Mouse (Mus musculus): Measurements from ENCODE around the gene E430018J23Rik. TPM values are rescaled to one million over a fixed set of nuclear protein-coding genes. Genes with fewer than 3 reads are reported as not detected.
"Not testable (repeated sequence)": the region's sequence is repeated elsewhere in the genome, so short reads cannot be mapped to it uniquely, and the experiment has no call there.

E430018J23Rik gene
- 7.1 and 8.0 TPM in 2 replicates for polyA plus RNA-seq (2015; fragmentation: Nextera tagmentation; extraction: Ambion mirVana)

GRCm38 (mm10) chr7:127393157-127393943 lies at the start of gene E430018J23Rik:
E430018J23Rik (minus strand) TSS chr7:127393629.
- Histone ChIP-seq H3K4me1 (peaks cover 14% of the 10 kb centered on the region), H3K27me3 (peaks cover 11% of the 10 kb centered on the region; the same call in 1 of the 2 replicates), H3K4me3 (replicated peaks) (peak within 1 kb of the TSS; percentile 73), H3K4me2 (peak within 1 kb of the TSS; percentile 74), H3K9me3 (replicated peaks) (no peaks in the 10 kb centered on the region), H3K36me3 (peaks cover 13% of the 10 kb centered on the region; the same call in 1 of the 2 replicates), H3K27ac (peak within 1 kb of the TSS; percentile 92), H3K9ac (peak within 1 kb of the TSS; percentile 85)
- peak; percentile 94 for ATAC-seq (replicated peaks; ENCODE audit: low FRiP score)
- WGBS = under 1% methylated on average over 45 of the region's 45 CpGs

DNA sequence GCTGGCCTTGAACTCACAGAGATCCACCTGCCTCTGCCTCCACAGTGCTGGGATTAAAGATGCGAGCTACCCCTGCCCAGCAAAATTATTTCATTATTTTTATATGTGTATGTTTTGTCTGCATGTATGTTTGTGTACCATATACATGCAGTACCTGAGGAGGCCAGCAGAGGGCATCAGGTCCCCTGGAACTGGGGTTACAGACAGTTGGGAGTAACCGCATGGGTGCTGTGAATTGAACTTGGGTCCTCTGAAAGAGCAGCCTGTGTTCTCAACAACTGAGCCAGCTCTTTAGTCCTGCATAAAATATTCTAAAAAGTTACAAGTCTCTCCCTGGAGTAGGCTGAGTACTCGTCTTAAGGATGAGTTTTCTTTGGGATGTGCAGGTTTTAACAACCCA lies 44.3 kb upstream of the E430018J23Rik start:
- H3K27ac ChIP-seq = no peak overlapping the region
- H3K27me3 ChIP-seq = 0 out of 2 replicates have a peak, but pooled peaks cover 2% of the 10 kb centered on the region
- ATAC-seq (replicated peaks; ENCODE audit: low FRiP score) = no peak
- 88% methylated on average over 3 of the region's 3 CpGs for WGBS
- H3K9ac ChIP-seq = no peak overlapping the region
- no peaks in the 10 kb centered on the region for H3K4me1 ChIP-seq
- H3K4me3 ChIP-seq (replicated peaks) = no peak overlapping the region
- H3K36me3 ChIP-seq = peaks cover 14% of the 10 kb centered on the region
- H3K4me2 ChIP-seq = no peak overlapping the region
- H3K9me3 ChIP-seq (replicated peaks) = peaks cover 10% of the 10 kb centered on the region

- Histone ChIP-seq H3K9me3 (replicated peaks) (peaks cover 10% of the 10 kb centered on the region), H3K4me3 (replicated peaks) (no peak overlapping the region), H3K36me3 (no peaks in the 10 kb centered on the region), H3K27ac (no peak overlapping the region), H3K4me1 (no peaks in the 10 kb centered on the region), H3K27me3 (0 out of 2 replicates have a peak, but pooled peaks cover 6% of the 10 kb centered on the region), H3K4me2 (no peak overlapping the region), H3K9ac (no peak overlapping the region)
- WGBS = 88% methylated on average over 4 of the region's 4 CpGs
- ATAC-seq (replicated peaks; ENCODE audit: low FRiP score) = no peak
Measured at GRCm38 (mm10) chr7:127435206-127435605, 41.8 kb upstream of the E430018J23Rik start.

- H3K4me3 ChIP-seq (replicated peaks) = no peak overlapping the region
- 68% methylated on average over 3 of the region's 3 CpGs for WGBS
- no peak for ATAC-seq (replicated peaks; ENCODE audit: low FRiP score)
- peaks cover 8% of the 10 kb centered on the region for H3K4me1 ChIP-seq
- no peaks in the 10 kb centered on the region for H3K9me3 ChIP-seq (replicated peaks)
- H3K9ac ChIP-seq = no peak overlapping the region
- no peak overlapping the region for H3K27ac ChIP-seq
- H3K4me2 ChIP-seq = no peak overlapping the region
- peaks cover 14% of the 10 kb centered on the region for H3K27me3 ChIP-seq
- no peaks in the 10 kb centered on the region for H3K36me3 ChIP-seq
Measured at GRCm38 (mm10) chr7:127426354-127426753, 32.9 kb upstream of the E430018J23Rik start.

DNA sequence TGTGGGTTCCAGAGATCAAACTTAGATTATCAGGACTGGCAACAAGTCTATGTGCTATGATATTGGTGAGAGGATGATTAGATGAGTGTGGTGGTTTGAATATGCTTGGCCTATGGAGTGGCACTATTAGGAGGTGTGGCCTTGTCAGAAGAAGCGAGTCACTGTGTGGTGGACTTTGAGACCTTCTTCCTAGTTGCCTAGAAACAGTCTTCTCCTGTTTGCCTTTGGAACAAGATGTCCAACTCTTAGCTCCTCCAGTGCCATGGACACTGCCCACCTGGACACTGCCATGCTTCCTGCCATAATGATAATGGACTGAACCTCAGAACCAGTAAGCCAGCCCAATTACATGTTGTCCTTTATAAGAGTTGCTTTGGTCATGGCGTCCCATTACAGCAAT lies 32.5 kb upstream of the E430018J23Rik start:
- no peak for ATAC-seq (replicated peaks; ENCODE audit: low FRiP score)
- Histone ChIP-seq H3K4me2 (no peak overlapping the region), H3K4me1 (peaks cover 12% of the 10 kb centered on the region), H3K9me3 (replicated peaks) (no peaks in the 10 kb centered on the region), H3K27ac (no peak overlapping the region), H3K27me3 (peaks cover 14% of the 10 kb centered on the region), H3K9ac (no peak overlapping the region), H3K36me3 (no peaks in the 10 kb centered on the region), H3K4me3 (replicated peaks) (no peak overlapping the region)
- 88% methylated on average over 2 of the region's 2 CpGs for WGBS

DNA sequence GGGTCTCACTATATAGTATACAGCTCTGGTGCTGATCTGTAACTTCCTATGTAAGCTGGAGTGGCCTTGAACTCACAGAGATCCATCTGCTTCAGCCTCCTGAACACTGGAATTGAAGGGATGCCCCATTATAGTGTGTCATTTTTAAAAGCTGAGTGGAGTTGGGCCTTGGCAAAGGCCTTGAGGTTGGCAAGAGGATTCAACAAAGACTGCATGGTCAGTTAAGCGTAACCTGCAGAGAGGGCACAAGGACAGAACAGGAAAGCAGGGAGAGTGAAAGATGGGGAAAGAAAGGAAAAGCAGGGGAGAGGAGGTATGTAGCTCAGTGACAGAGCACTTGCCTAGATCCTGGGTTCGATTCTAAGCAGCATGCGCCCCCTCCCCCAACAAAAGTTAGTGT lies 31.9 kb upstream of the E430018J23Rik start:
- Histone ChIP-seq H3K4me1 (peaks cover 16% of the 10 kb centered on the region), H3K4me3 (replicated peaks) (no peak overlapping the region), H3K36me3 (no peaks in the 10 kb centered on the region), H3K27ac (no peak overlapping the region), H3K9ac (no peak overlapping the region), H3K27me3 (peaks cover 14% of the 10 kb centered on the region), H3K9me3 (replicated peaks) (no peaks in the 10 kb centered on the region), H3K4me2 (no peak overlapping the region)
- ATAC-seq (replicated peaks; ENCODE audit: low FRiP score) = no peak
- WGBS = 91% methylated on average over 3 of the region's 3 CpGs

DNA sequence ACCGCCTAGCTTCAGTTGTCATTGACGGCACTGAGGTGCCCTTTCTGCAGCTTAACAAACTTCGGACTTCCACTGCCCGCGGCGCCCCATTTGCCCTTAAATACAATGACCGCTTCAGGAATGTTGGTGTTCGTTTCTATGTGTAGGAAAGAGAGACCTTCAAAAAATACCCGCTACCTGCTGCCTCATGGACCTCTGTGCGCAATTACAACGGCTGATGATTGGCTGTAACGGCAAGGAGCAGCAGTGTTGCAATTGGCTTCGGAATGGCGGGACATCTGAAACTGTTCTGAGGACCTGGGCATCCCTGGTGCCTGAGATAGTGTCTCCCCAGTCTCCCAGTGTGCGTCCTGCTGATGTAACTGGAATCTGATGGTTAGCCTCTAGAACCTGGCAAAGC lies 28.8 kb upstream of the E430018J23Rik start:
- Histone ChIP-seq H3K27me3 (peaks cover 14% of the 10 kb centered on the region), H3K9ac (peak overlapping the region; percentile 89; the same call in 1 of the 2 replicates), H3K4me3 (replicated peaks) (peak overlapping the region; percentile 85), H3K9me3 (replicated peaks) (no peaks in the 10 kb centered on the region), H3K27ac (no peak overlapping the region), H3K4me2 (peak overlapping the region; percentile 94), H3K36me3 (peaks cover 26% of the 10 kb centered on the region), H3K4me1 (peaks cover 16% of the 10 kb centered on the region)
- WGBS = 1% methylated on average over 15 of the region's 15 CpGs
- peak; percentile 50; the same call in 1 of the 2 replicates for ATAC-seq (replicated peaks; ENCODE audit: low FRiP score)

GRCm38 (mm10) chr7:127421388-127422191 lies 28.2 kb upstream of the E430018J23Rik start, which contains the start of gene Zfp688:
Zfp688 (minus strand) TSS chr7:127422068.
- Histone ChIP-seq H3K9ac (peak within 1 kb of the TSS; percentile 89), H3K36me3 (peaks cover 27% of the 10 kb centered on the region), H3K4me1 (peaks cover 16% of the 10 kb centered on the region), H3K27ac (peak within 1 kb of the TSS; percentile 78), H3K27me3 (peaks cover 14% of the 10 kb centered on the region), H3K4me2 (peak within 1 kb of the TSS; percentile 94), H3K4me3 (replicated peaks) (peak within 1 kb of the TSS; percentile 85), H3K9me3 (replicated peaks) (no peaks in the 10 kb centered on the region)
- under 1% methylated on average over 48 of the region's 48 CpGs for WGBS
- ATAC-seq (replicated peaks; ENCODE audit: low FRiP score) = peak; percentile 96

GRCm38 (mm10) chr7:127411418-127411817 lies 18.0 kb upstream of the E430018J23Rik start:
- Histone ChIP-seq H3K36me3 (no peaks in the 10 kb centered on the region), H3K9ac (no peak overlapping the region), H3K4me1 (peaks cover 5% of the 10 kb centered on the region; the same call in 1 of the 2 replicates), H3K9me3 (replicated peaks) (no peaks in the 10 kb centered on the region), H3K27me3 (no peaks in the 10 kb centered on the region), H3K4me3 (replicated peaks) (no peak overlapping the region), H3K27ac (no peak overlapping the region), H3K4me2 (no peak overlapping the region)
- ATAC-seq (replicated peaks; ENCODE audit: low FRiP score) = no peak
- WGBS = 78% methylated on average over 2 of the region's 2 CpGs

DNA sequence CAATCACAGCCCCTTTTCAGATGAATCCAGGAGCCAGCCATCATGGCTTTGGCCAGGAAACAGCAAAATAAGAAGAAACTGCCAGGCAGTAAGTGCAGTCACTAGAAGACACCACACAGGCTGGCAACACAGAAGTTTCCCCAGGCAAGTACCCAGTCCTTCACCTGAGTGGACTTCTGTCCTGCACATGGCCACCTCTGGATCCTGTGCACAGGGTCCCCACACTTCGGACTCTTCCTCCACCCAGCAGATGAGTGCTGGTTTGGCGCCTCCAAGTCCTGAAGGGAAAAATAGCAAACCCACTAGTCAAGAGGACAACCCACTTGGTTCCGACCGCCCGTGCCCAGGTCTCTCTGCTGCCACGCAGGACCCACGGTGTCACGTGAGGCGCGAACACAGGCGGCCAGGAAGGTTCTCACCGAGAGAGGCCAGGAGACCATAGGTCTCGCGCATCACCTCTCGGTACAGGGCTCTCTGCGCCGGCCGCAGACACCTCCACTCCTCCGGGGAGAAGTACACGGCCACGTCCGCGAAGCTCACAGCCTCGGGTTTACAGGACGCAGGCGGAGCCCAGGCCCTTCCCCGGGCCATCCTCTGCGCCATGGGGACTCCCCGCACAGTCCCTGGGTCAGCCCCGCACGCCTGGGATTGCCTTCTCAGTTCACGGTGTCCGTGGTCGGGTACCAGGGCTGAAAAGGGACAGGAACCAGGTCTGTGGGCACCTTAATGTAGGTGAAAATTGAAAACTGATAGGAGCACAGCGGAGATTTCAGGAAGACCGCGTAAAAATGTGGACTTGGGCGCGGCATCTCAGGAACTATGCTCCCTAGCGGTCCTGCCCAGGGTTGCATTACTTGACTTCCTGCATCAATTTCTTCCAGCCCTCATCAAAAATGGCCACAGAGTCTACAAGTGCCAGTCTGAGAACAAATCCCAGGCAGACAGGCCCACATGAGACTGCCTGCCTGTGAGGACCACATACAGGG lies 12.9 kb upstream of the E430018J23Rik start, which contains the start of gene Zfp764:
Gene Zfp764, minus strand, starts transcription at position 821 of the 986 bp plus-strand sequence.
- Histone ChIP-seq H3K4me1 (peaks cover 12% of the 10 kb centered on the region), H3K4me2 (peak within 1 kb of the TSS; percentile 91), H3K4me3 (replicated peaks) (peak within 1 kb of the TSS; percentile 56), H3K9ac (peak within 1 kb of the TSS; percentile 63), H3K27ac (peak within 1 kb of the TSS; percentile 73)
- H3K9me3 ChIP-seq (replicated peaks); H3K27me3 ChIP-seq; H3K36me3 ChIP-seq: not testable (repeated sequence)
- 5% methylated on average over 40 of the region's 40 CpGs for WGBS
- peak; percentile 86 for ATAC-seq (replicated peaks; ENCODE audit: low FRiP score)

DNA sequence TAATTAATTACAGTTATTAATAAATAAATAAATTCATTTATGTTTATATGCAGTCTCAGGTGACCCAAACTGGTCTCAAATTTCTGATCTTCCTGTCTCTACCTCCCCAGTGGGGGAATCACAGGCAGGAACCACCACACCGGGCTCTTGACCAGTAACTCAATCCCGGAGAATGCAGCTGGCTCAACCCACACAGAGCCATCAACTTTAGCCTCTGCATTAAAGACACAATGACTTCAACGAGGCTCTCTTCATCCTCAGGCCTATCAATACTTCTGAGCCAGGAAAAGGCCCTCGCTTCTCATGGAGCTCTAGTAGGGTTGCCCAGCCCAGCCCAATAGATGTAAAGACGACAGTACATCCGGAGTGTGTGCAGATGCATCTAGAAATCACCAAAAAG lies 10.7 kb upstream of the E430018J23Rik start:
- H3K4me3 ChIP-seq (replicated peaks); H3K36me3 ChIP-seq; ATAC-seq (replicated peaks; ENCODE audit: low FRiP score); H3K27ac ChIP-seq; H3K9me3 ChIP-seq (replicated peaks); H3K9ac ChIP-seq; H3K4me2 ChIP-seq; H3K27me3 ChIP-seq: not testable (repeated sequence)
- WGBS = 79% methylated on average over 6 of the region's 6 CpGs
- peaks cover 12% of the 10 kb centered on the region for H3K4me1 ChIP-seq
